Mouse (Mus musculus): Measurements from ENCODE around the gene Tex11. TPM values are rescaled to one million over a fixed set of nuclear protein-coding genes. Genes with fewer than 3 reads are reported as not detected.

Gene Tex11
- total RNA-seq, 2 experiments from 2014 or later = 0.08 TPM; not detected in 1

Other genes starting within 250 kb of the Tex11 start
- gene Slc7a3, start 26.4 kb upstream of the Tex11 start, total RNA-seq (2021) = 1 to 10 TPM; 1.8 to 2.0 TPM
- 10 to 100 TPM; 58.5 to 61.6 TPM for gene Snx12, start 162.9 kb upstream of the Tex11 start, total RNA-seq (2021)
- 10 to 100 TPM; 32.3 to 36.8 TPM for gene Foxo4, start 194.9 kb upstream of the Tex11 start, total RNA-seq (2021)
- 1 to 10 TPM in 1 of 2 experiments, under 1 TPM in 1; 0.84 to 1.2 TPM for gene Gm614, start 204.3 kb upstream of the Tex11 start, total RNA-seq (2021)
- gene Il2rg, start 208.6 kb upstream of the Tex11 start, total RNA-seq (2021) = 10 to 100 TPM; 10.4 TPM
- gene Gm20489, start 209.4 kb upstream of the Tex11 start, total RNA-seq (2021) = not detected
- gene Med12, start 214.4 kb upstream of the Tex11 start, total RNA-seq (2021) = 10 to 100 TPM; 43.6 to 48.7 TPM
- gene Nlgn3, start 239.5 kb upstream of the Tex11 start, total RNA-seq (2021) = 10 to 100 TPM; 13.4 to 13.6 TPM

Measured in adrenal gland, postnatal 4 days (tissue).